Mouse (Mus musculus) frontal cortex, postnatal 14 days (tissue): ENCODE data around the gene Stk32c.

Experiments used
- DNase-seq, 2 experiments: peaks; one replicate each; pipeline ENCODE4 v3.0.0; 2022; ENCODE audit warnings: low spot score in 2 of 2

Gene Stk32c

DNA sequence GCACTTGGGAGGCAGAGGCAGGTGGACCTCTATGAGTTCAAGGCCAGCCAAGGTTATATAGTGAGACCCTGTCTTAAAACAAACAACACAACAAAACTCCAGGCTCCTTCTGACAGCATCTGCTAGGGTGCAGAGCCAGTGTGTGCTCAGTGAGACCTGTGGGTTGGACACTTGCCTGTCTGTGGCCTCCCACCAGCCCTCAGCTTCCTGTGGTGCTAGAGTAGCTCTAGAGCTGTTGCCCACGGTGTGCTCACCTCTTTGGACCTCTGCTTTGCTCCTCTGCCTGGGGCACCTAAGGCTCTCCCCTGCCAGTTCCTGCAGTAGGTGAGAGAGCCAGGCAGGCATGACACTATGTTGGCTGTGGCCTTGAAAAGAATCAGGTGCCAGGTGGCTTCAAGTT is 69.3 kb downstream of the Stk32c start:
- DNase-seq: no peak

DNA sequence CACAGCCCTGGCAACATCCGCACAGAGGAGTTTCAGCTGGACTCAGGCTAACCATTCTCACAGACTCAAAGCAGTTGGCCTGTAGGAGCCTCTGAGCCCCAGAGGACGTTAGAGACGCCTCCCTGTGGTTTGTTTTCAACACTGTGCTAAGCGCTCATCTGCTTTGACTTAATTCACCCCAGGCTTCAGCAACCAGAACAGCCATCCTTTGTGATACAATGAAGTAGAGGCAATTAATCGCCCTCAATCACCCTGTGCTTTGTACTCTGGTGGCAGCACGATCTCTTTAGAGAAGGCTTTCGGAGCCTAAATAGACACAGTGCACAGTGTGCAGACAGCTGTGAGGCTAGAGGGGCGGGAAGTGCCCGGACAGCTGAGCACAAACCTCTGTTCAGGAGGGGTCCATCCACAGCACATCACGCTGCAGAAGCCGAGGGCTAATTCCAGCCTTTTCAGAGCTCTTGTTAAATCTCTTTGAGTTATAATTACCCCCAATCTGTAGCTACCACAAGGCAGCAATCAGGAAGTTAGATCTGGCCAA is 73.1 kb downstream of the Stk32c start:
- DNase-seq: peak in 1 of 2 experiments; percentile 37

DNA sequence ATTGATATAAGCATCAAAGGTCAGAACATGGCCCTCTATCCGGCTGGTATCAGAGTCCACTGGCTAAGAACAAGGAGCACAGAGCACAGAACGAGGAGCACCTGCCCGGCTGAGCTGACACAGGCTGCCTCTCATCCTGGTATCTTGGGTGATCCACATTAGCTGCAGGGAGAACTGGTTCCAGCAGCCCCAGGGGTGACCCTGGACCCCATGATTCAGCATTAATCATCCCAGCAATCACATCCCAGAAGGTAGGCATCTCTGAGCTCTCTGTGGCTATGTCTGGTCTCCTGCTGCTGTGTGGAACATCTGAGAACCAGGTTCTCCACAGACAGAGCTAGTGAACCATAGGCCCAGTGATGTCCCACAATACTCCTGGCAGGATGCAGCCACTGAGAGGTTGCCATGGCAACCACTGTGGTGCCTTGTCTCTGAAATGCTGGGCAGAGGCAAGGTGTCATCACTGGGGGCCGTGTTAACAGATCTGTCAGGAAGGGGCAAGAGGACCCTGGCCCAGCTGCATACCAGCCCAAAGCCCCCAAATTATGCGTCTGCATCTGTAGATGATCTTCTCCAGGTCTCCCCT is 76.1 kb downstream of the Stk32c start:
- DNase-seq: no peak

DNA sequence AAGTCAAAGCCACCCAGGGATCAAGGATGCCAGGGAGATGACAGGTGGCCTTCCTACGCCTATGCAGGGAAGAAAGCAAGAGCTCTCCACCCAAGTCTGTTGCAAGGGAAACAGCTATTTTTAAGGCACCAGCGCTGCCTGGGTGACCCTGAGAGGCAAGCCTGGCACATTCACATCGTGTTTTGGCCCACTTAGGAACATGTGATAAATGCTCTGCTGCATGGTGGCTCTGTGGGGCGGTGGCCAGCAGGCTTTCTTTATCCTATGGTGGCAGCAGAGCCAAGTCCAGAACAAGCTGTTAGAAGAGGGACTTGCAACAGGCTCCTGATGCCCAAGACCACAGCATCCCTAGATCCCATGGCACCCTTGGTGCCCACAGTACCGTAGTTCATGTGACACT is 77.9 kb downstream of the Stk32c start:
- no peak for DNase-seq

DNA sequence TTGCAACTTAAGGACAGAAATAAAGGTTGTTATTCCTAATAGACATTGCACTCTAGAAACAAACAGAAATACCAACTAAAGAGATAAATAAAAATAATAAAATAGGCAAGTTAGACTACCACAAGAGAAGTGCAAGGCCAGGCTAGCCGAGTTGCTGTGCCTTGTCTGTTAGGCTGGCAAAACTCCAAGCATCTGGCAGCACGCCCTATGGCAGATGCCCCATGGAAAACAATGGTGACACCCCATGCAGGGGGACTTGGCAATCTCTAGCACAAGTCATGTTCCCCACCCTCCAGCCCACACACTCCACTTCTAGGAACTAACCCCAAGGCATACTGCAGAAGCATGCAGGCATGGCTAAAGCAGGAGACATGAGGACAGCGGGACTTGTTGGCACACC is 79.7 kb downstream of the Stk32c start:
- no peak for DNase-seq

DNA sequence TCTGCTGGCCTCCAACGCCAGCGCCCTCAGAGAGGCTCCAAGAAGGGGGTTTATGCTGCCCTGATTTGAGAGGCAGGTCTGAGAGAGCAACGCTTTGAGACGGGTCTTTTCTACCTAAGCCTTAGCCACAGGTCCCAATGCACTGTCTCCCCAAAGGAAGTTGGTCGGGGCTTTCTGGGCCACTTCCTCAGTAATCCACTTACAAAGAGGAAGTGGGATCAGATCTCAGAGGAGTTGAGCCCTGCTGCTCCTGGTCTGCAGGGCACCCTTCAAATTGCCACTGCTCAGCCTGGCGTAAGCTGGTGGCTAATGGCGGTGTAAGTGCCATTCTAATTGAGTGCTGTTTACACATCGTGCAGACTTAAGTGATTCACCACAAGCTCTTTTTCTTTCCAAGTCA is 81.6 kb downstream of the Stk32c start:
- DNase-seq: no peak

DNA sequence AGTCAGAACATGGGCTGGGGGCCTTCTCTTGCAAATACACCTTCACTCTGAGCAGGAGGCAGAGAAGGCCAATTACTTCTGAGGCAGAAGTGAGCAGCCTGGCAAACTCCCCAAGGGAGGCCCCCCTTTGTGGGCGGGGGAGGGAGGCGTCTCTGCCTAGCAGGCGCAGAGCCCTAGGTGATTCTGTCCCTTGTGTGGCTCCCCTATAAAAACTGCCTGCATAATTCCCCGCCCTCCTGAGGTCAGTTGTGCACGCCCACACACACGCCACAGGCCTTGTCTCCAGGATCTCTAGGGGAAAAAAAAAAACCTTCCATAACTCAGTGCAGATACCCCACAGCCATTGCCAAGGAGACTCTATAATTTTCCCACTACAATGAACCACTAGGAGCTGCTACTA is 82.7 kb downstream of the Stk32c start:
- DNase-seq: no peak

DNA sequence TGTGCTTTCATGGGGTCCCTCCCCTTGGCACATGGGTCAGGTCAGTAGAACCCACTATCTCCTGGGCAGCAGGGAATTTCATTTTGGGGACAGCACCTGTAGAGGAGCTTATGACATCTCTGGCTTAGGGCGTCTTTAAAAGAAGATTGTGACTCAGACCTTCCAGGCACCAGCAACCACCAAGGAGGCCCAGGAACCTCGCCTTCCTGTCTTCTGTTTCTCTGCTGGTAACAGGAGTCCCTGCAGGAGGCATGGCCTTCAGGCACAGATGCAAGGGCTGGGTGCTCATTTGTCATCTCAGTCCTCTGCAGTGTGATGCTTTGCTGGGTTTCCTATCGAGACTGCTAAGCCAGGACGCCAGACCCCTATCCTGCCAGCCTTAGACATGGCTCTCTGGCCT is 84.1 kb downstream of the Stk32c start:
- no peak for DNase-seq

DNA sequence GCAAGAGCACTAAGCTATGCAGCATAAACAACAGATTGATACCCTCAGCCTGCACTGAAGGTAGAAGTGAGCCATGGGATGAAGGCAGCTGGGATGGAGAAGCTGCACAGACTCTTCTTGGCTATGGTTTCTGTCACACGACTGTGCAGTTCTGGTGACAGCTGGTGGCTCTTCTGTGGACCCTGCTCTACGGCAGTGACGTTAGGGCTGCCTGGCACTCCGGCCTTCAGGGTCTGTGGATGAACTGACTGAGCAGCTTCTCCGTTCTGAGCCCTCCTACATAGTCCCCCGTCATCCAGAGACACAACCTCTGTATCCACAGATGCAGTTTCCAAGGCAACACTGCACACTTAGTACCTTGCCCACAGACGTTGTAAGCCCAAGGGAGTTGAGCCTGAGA is 86.6 kb downstream of the Stk32c start:
- no peak for DNase-seq

DNA sequence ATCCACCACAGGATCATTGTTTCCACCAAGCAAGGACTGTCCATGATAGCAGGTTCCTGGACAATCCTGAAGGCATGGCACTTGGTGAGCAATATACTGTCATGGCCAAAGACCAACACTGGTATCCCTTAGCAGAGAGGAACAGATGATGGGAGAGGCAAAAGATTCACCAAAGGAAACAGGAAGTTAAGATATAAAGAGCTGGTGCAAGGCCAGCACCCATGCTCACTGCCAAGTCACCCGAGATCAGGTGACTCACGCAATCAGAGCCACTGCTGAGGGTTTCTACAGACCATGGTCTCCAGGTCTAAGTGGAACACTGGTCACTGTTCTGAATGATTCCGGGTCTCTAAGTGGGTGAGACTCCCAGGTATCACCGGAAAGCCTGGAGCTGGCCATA is 87.2 kb downstream of the Stk32c start:
- no peak for DNase-seq

DNA sequence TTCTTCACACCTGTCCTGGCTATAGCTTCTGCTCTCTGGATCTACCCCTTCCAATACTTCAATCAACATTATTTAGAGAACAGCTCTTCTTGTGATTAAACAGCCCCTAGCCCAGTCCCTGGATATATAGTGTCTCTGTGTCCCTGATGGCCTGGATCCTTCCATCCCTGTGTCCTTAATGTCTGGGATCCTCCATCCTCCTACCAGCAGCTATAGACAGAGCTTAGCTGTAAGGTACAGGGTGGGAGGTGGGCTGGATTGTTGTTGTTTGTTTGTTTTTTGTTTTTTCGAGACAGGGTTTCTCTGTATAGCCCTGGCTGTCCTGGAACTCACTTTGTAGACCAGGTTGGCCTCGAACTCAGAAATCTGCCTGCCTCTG is 93.3 kb downstream of the Stk32c start:
- no peak for DNase-seq

DNA sequence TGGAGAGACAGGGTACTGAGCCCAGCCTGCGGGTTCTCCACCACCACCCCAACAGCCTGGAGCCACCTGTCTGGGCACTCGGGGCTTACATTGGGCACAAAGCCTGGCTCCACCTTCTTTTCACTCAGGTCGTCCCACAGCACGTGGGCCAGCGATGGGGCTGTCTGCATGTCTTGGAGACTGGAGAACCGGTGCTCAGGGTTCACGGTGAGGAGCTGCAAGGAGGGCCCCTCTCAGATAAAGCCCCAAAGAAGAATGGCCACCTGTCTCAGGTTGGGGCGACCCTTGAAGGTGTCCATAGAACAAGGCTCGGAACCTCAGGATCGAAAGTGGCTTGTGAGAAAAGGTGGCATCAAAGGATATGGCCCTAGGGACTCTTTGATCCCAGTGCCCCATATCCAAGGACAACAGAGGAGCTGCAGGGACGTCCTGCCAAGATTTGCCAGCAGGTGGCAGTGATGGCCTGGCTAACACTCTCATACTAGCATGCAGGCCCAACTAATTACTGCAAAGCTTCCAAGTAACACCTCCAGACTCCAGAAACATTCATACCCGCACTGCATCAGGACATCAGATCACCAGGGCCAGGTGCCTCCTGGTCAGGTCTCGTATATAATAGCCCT is 93.8 kb downstream of the Stk32c start:
- DNase-seq: peak; percentile 65 to 88

DNA sequence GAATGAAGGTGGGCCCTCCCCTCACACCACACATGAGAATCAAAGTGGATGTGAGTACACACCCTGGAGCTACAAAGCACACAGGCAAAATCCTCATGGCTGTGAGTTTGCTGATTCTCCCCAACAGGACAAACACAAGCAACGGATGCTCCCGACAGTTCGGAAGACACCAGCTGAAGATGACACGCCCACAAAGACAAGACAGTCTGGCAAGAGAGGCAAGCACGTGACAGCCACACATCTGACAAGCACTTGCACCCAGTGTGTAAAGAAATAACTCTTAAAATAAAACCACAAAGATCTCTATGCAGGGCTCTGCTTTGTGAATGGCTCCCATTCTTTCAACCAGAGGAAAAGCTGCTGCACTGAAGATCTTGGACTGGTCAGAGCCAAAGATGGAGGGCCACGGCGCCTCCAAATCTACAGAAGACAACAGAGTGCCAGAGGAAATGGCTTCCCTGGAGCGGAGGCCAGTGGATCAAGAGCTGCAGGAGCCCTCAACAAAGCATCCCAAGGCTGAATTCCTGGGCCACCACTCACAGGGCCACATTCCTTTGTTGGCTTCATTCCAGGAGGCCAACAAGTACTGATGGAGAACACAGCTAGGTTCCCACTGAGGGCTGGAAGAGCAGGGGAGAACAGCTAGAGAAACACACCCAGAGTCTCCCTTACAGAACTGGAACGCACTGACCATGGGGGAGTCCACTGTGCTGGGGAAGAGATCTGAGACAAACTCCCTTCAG is 105.0 kb downstream of the Stk32c start:
- no peak for DNase-seq

DNA sequence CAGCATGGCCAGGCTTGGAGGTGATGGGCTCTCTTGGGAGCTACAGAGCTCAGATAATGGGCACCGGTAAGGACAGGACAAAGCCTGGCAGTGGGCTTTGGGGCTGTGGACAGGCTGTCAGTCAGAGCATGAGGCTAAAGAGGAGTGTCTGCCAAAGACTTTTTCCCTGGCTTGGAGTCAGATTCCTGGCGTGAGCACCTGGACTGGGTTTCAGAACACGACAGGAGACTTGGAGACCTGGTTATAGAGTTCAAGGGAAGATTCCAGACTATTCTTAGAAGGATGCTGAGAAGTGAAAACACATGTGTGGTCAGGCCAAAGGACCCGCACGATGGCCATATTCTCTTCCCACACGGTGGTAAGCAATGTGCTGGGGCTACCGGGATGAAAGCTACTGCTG is 107.4 kb downstream of the Stk32c start:
- DNase-seq: no peak

DNA sequence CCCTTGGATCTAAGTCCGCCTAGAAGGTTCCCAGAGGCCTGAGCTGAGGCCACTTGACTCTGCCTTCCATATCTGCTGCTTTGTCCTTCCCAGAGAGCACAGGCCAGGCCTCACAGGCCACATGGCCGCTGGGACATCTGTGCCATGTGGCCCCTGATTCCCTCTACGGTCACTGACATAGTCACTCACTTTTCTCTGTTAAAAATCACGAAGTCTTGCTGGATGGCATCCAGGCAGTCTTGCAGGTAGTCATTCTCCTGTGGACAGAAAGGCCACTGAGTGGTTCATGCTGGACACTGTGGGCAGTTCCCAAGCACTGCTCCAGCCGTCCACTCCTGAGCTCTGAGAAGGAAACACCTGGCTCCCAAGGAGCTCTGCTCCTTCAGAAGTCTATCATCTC is 108.0 kb downstream of the Stk32c start:
- DNase-seq: no peak

DNA sequence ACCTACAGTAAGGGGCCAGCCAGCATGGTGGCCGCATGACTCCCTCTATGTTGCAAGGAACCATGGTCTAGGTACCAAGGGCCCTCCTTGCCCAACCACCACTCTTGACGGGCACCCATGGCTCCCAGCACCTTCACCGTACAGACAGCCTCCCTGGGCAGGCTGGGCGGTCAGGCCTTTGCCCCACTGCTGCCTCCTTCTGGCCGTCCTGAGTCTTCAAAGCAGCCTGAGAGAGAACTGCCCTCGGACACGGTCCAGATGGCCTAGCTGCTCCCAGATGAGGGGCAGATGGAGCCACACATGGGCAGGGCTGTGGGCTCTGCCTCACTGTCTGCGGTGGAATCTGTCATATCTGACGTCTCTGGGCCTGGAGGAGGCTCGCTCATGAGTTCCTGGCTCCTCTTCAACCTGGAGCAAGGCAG is 109.1 kb downstream of the Stk32c start:
- DNase-seq: no peak

DNA sequence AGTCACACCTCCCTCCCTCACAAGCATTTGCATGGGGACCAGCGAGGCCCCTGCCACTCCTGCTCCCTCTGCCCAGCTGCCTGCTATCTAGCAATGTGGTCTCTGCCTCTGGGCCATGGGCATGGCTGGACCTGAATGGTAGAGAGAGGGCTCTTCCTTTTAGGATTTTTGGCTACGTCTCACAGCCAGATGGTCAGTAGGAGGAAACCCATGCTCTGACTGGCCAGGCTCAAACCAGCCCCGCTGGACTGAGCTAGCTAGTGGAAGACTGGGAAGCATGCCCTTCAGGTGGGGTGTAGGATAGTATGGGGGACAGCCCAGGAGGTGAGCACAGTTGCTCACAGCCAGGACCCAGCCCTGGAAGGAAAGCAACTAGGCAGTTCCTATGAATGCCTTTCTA is 111.3 kb downstream of the Stk32c start:
- DNase-seq: no peak

DNA sequence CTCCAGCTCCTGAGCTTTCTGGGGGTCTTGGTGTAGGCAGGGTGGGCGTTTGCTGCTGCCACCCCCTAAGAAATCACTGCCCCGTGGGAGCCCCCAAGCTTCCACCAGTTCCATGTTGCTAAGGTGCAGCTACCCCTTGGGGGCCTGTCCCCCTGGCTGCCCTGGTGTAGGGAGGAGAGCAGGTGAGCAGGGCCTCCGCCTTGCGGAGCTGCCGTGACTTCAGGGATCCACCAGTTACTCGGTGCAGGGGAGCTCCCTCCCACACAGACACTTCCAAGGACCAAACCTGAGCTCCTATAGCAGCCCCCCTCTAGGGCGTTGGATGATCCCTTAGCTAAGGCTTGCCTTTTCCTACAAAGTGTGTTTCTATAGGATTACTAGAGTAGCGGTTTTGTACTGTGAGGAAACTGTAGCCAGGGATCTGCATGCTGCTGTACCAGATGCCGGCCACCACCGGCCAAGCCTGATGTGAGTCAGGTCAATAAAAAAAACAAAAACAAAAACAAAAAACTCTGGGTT is 111.8 kb downstream of the Stk32c start:
- DNase-seq: no peak

DNA sequence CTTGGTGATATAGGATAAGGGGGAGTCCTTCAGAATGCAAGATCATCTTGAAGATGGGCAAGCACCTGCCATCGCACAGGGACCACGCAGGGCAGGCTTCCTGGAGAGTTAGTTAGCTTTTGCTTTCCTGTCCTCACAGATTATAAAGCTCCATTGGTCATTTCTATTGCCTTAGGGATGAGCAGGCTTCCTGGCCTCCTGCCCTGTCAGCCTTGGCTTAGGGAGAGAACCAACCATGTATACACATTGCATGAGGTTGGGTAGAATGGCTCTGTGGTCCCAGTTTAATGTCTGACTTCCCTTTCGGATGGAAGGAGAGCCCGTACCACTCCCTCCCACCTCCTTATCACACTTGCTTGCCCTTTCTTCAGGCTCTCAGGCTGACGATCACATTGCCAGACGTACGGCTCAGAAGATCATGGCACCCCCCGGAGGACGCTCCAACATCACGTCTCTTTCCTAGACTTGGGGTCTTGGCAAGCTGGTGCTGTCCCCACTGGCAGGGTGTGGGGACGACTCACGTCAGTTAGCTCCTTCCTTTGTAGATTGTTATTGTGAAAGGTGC is 112.5 kb downstream of the Stk32c start:
- DNase-seq: no peak

DNA sequence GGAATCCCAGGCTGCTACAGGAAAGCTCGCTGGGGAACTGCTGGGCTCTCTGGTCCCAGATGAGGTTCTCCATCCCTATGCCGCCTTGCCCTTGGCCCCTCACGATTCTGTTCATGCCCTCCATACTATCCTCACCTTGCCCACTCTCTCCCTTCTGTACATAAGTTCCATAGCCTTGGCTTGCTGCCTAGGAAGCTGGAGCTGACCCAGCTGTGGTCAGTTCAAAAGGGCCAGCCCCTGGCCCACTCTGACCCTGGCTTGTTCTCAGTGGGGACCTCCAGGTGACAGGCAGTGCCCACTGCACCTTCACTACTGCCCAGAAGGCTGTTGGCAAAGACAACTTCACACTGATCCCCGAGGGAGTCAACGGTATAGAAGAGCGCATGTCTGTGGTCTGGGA is 116.7 kb downstream of the Stk32c start:
- no peak for DNase-seq

DNA sequence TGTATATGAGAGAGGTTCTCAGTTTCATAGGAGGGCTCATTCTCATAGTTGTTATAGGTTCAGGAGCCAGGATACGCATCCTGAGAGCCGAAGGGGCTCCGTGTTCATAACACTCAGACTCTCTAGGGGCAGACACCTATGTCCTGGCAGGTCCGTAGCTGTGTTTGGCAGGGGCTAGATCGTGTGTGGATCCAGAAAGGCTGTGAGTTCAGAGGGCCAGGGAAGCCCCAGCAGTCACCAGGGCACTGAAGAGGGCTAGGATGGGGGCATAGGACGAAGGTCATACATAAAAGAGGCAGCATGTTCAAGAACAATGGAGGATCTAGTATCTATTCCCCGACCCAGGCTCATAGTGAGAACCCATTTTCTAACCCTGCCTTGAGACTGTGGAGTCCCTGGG is 117.8 kb downstream of the Stk32c start:
- DNase-seq: no peak

DNA sequence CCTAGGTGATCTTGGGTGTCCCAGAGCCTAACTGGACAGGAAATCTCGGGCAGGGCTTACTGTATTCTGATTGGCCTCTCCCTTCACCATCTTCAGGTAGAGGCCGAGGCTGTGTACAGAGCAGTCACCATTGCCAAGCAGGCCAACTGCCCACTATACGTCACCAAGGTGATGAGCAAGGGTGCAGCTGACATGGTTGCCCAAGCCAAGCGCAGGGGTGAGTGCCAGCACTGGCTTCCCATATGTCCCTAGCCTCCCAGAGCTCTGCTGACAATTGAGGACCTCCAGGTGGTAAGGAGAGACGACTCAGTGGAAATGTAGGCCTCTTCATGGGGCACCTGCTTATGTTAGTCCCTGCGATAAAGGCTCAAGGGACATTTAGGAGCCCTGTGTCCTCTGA is 118.3 kb downstream of the Stk32c start:
- DNase-seq: no peak

DNA sequence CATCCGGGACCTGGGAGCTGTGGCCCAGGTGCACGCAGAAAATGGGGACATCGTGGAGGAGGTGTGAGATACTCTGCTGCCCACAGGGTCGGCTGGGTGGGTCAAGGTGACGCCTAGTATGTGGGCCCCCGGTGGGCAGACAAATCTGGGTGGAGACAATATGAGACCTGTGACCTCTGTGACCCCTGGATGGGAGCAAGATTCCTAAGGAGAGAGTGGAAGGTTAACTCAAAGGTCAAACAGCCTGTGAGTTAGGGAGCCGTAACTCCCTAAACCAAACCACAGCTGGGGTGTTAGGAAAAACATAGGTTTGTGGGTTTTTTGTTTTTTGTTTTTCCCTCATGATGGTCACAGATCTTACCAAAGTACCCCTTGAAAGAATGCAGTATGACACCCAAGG is 119.3 kb downstream of the Stk32c start:
- DNase-seq: no peak
